Mouse (Mus musculus) bone marrow, adult 2 months (tissue): ENCODE results near the gene Lrrc8d.

ENCODE experiments used
- CTCF ChIP-seq: fragments of 200-500 bp; IDR thresholded peaks from 2 replicates; pipeline ENCODE4 v1.5.1; 2011; ENCODE audit warnings: low read length, control low read depth; ENCODE audit not compliant: control insufficient read depth, insufficient read depth
- POLR2A ChIP-seq: fragments of 200-500 bp; IDR thresholded peaks from 2 replicates; pipeline ENCODE4 v1.6.1; 2011; ENCODE audit warnings: low read depth, mild to moderate bottlenecking, control low read depth, low read length, borderline replicate concordance; ENCODE audit not compliant: control insufficient read depth

GRCm38 (mm10) chr5:105783848-105784247 lies 84.1 kb downstream of the Lrrc8d start:
- TF ChIP-seq CTCF (no peak), POLR2A (no peak)
